Mouse (Mus musculus): Measurements from ENCODE around the gene Hif3a.

Hif3a gene

GRCm38 (mm10) chr7:17056601-17057523 lies 5.4 kb downstream of the Hif3a start:
- peak; percentile 44 for DNase-seq (ENCODE audit: extremely low spot score, low spot score)

GRCm38 (mm10) chr7:17056081-17056581 lies 6.1 kb downstream of the Hif3a start:
- DNase-seq (ENCODE audit: extremely low spot score, low spot score), result peak; percentile 65

GRCm38 (mm10) chr7:17055287-17055946 lies 6.8 kb downstream of the Hif3a start:
- DNase-seq (ENCODE audit: extremely low spot score, low spot score), result no peak

GRCm38 (mm10) chr7:17054325-17054989 lies 7.8 kb downstream of the Hif3a start:
- no peak for DNase-seq (ENCODE audit: extremely low spot score, low spot score)

- peak; percentile 75 for DNase-seq (ENCODE audit: extremely low spot score, low spot score)
These were observed 11.2 kb downstream of the Hif3a start for GRCm38 (mm10) chr7:17050933-17051594.

- no peak for DNase-seq (ENCODE audit: extremely low spot score, low spot score)
These were observed 11.7 kb downstream of the Hif3a start for GRCm38 (mm10) chr7:17050491-17050890.

- DNase-seq (ENCODE audit: extremely low spot score, low spot score), result no peak
These were observed 13.6 kb downstream of the Hif3a start for GRCm38 (mm10) chr7:17048431-17049190.

- DNase-seq (ENCODE audit: extremely low spot score, low spot score), result no peak
These were observed 15.1 kb downstream of the Hif3a start for GRCm38 (mm10) chr7:17047041-17047682.

GRCm38 (mm10) chr7:17045743-17046142 lies 16.5 kb downstream of the Hif3a start:
- no peak for DNase-seq (ENCODE audit: extremely low spot score, low spot score)

- DNase-seq (ENCODE audit: extremely low spot score, low spot score), result no peak
These were observed 22.9 kb downstream of the Hif3a start for GRCm38 (mm10) chr7:17039373-17039772.

GRCm38 (mm10) chr7:17038018-17038695 lies 24.1 kb downstream of the Hif3a start:
- no peak for DNase-seq (ENCODE audit: extremely low spot score, low spot score)

- no peak for DNase-seq (ENCODE audit: extremely low spot score, low spot score)
These were observed 32.0 kb downstream of the Hif3a start for GRCm38 (mm10) chr7:17030239-17030638.

- DNase-seq (ENCODE audit: extremely low spot score, low spot score), result no peak
These were observed 33.3 kb downstream of the Hif3a start for GRCm38 (mm10) chr7:17028923-17029322.

GRCm38 (mm10) chr7:17027588-17028343 lies 34.5 kb downstream of the Hif3a start, which contains the start of gene Ppp5c:
Gene Ppp5c, minus strand, starts transcription at chr7:17027924.
- peak; percentile 97 for DNase-seq (ENCODE audit: extremely low spot score, low spot score)

GRCm38 (mm10) chr7:17026710-17027587 lies 35.3 kb downstream of the Hif3a start:
- no peak for DNase-seq (ENCODE audit: extremely low spot score, low spot score)

GRCm38 (mm10) chr7:17025896-17026622 lies 36.2 kb downstream of the Hif3a start:
- DNase-seq (ENCODE audit: extremely low spot score, low spot score), result no peak

GRCm38 (mm10) chr7:17025505-17025894 lies 36.7 kb downstream of the Hif3a start:
- no peak for DNase-seq (ENCODE audit: extremely low spot score, low spot score)
